Mouse (Mus musculus) common myeloid progenitor, adult 5-6 weeks (primary cell): ENCODE measurements around the gene Serpind1. TPM values are rescaled to one million over a fixed set of nuclear protein-coding genes. Genes with fewer than 3 reads are reported as not detected.
A peak's percentile ranks its signal among the peaks of the same experiment; 100 is the strongest.

Source experiments
- ATAC-seq: replicated peaks from 2 replicates; pipeline ENCODE4 v1.8.0; 2016; ENCODE audit warnings: low read depth, mild to moderate bottlenecking, moderate TSS enrichment, inconsistent platforms; ENCODE audit not compliant: poor library complexity, severe bottlenecking
- total RNA-seq: library from RNA; stranded (forward); fragments of 200-1000, 187-1606 nt; gene quantifications from 2 replicates; pipeline ENCODE4 v1.2.3, GENCODE M21; 2017

Gene Serpind1
- total RNA-seq: 0.09 TPM in 1 of 2 replicates, not detected in the other

DNA sequence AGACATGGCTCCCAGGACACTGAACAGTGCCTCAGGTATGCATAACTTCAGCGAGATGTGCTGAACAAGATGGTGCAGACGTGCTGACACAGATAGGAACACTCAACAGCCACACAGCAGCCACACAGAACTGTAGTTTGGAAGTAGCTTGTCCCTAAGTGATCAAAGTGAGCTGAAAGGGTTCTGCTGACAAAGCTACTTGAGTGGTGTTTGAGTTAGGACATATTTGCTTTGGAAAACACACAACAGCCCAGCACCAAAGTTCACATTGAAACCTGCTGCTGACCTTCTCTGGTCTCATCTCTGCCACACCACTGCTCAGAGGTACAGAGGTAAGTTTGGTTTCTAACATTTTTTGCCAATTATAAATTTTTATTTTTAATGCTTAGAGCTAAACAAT, at the start of gene Serpind1:
Gene Serpind1, plus strand, starts transcription at position 256 of the 400 bp plus-strand sequence.
- no peak for ATAC-seq

DNA sequence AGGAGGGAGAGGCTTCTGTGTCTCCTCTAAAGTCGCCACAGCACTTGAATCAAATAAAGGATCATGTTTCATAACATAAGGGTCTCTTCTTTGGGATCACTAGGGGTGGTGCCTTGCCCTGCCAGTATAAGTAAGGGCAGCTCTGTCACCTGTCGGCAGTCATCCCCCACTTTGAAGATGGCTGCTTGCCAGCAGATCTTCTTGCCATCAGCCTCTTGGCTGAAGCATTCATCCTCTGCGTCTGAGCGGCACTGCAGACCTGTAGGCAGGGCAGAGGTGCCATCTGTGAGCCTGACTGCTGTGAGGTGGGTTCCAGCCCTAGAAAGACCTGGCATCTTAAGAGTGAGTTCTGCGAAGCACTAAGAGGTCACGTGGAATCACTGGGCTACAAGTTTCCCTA, 48.0 kb upstream of the Serpind1 start:
- ATAC-seq: no peak

DNA sequence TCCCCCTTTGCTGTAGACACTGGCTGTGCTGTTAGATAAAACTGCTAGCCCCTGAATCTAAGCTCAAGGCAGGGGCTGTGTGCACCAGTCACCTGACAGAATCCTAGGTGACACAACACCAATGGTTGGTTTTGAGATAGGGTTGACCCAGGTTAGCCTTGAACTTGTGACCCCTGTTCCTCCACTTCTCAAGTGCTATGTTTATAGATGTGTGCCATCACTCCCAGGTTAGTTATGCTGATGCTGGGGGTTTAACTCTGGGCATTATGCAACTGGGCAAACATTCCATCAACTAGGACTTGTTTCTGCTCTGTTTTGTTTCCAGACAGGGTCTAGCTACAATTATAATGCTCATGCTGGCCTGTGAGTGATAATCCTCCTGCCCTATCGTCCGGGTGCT, 44.1 kb upstream of the Serpind1 start:
- ATAC-seq: no peak

DNA sequence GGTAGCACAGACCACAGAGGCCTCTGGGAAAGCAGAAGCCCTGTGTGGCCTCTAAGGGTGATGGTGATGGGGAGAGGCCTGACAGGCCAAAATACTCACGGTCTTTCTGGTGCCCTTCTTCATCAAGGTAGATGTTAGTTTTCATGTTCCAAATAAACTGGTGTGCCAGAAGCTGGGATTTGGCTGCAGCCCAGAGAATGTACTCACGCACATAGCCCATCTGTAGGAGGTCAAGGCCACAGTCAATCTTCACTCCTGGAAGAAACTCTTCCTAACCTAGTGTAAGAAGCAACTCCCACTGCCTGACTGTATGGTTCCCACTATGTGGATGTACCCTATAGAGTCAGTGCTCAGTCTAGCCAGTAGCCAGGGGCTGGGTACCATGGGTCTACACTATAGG, 40.2 kb upstream of the Serpind1 start:
- no peak for ATAC-seq

DNA sequence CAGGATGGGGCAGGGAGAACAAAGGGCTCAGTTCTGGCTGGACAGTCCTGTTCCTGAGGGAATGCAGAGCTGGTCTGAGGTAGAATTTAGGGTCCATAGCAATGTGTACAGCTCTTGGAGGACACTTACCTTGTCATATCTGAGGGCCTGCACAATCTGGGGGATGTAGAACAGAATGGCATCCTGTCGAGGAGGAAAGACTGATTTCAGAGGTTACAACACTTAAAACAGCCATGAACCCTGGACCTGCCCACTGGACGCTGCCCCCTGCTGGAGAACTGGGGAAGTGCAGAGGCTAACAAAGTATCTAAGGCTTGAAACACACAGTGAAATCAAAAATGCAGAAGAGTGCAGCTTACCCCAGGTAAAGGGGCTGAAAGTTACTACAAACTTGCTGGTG, 38.4 kb upstream of the Serpind1 start:
- ATAC-seq: peak; percentile 89

DNA sequence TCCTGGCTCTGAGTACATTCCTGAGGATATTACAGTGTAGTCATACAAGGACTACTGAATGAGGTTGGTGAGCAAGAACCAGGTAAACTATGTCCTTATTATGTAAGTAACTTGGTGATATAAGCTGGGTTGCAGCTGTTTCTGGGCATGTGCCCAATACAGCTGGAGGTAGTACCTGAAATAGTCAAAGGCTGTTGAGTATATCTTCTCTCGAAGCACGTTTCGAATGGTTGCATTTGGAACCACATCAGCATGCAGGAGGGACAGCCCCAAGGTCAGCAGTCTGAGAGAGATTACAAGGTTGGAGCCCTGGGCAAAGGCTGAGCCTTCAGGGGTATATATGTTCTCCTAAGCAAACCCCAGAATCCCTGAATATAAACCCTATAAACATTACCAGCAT, 30.4 kb upstream of the Serpind1 start:
- ATAC-seq: no peak

DNA sequence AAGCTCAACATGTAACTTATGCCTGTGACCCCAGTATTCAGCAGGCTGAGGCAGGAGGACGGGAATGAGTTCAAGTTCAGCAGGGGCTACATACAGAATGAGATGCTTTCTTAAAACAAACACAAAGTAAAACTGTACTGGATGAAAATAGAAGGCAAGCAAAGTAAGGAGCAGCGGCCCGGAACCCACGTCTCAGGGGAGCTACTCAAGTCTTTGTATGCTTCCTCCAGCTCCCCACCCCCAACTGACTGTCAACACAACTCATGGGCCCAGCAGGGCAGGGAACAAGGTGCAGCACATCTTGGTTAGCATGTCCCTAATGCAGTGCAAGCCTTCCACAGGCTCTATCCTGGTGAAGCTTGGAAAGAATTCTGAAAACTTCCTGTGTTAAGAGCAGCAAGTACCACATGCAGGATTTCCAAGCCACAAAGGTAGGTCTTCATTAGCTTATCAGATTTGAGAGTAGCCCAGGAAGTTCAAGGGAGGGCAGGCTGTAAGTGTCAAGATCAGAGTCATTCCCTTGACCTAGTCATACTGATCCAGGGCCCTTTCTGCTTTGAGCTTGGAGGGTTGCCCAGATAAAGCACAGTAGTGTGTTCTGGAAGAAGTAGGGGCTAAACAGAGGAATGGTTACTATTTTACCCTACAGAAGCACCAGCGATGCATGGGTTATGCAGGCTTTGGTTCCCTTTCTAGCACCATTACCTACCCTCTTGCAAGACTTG, 27.5 kb upstream of the Serpind1 start:
- no peak for ATAC-seq

DNA sequence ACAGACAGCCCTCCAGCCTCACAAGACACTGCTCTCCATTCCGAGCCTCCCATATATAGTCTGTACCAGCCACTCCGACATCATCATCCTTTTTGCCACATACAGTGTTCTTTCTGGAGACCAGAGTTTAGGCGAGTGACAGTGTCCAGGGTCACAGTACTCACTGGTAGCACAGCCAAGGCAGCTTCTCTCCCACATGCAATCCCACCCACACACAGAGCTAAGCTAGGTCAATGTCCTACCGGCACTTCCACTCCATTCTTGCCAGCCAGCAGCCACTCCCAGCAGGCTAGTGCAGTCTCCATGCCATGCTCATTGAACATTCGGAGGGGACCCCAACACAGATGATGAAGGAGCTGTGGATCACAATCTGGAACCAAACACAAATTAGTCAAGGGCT, 23.7 kb upstream of the Serpind1 start:
- ATAC-seq: no peak

DNA sequence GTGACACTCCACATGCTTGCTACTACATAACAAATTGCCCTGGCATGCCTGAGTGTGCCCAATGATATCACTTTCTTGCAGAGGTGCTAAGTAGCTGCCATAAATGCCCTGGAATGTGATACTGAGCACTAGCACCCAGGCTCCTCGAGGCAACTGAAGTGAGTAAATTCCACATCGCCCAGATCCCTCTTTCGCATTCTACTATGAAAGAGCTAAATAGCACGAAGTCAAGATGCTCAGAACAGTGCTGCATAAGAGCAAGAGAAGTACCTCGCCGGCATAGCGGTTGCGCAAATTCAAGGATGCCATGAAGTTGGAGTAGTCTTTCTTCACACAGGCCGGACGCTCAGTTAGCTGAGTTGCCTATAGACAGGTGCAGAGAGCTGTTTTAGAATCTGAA, 22.1 kb upstream of the Serpind1 start:
- no peak for ATAC-seq

DNA sequence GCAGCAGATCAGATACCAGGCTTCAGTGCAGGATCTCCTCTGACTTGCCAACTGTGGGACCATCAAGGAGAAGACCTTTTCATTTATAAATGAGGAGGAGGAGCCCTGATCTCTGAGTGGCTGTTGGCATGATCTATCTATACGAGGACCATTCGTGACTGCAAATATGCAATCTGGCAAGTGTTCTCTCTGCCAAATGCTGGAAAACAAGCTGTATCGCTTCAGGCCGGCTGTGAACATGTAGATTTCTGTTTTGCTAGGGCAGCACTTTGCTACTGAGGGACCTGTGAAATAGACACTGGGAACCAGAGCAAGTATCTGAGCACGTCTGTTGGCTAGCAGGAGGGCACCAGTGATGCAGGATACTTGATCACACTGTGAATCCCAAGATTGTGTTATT, 18.6 kb upstream of the Serpind1 start:
- no peak for ATAC-seq

DNA sequence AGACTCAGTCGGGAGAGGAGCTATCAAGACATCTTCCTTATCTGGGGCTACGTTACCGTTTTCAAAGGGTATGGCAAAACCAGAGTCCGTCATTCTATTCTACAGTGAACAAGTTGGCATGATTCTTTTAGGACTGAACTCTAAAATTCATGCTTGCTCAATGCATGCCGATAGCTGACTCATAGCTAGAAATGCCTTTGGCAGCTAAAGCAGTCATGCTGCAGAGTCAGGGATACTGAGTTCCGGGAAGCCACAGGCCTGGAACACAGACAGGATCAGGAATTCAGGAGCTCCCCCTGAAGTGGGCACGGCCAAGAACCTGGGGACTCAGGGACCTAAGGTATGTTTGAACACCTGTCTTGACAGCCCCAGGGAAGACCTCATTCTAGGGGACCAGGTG, 14.6 kb upstream of the Serpind1 start:
- ATAC-seq: no peak

DNA sequence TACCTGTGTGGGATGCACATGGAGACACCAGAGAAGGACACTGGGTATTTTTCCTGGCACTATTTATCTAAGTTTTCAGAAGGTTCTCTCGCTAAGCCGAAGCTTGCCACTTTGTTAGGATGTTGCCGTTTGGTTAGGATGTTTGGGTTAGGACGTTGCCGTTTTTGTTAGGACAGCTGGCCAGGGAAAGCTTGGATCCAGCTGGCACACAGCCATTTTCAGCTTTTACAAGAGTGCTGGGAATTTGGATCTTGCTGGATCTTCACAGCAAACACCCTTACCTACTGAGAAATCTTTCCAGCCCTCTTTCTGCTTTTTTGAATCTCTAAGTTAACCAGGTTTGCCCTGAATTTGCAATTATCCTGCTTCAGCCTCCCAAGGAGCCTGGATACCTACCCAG, 9.7 kb upstream of the Serpind1 start:
- no peak for ATAC-seq

DNA sequence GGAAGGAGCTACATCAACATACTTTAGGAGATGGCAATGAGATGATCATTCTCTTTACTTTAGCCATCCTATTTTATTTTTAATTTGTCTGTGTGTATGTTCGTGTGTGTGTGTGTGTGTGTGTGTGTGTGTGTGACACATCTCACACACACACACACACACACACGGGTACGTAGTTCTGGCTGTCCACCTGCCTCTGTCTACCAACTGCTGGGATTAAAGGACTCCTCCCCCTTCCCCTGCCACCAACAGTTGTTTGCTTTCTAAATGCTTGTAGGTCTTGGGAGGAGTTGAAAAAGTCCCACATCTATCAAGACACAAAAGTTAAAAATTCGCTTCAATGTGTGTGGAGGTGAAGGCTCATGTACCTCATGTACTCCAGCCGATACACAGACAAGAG, 6.4 kb upstream of the Serpind1 start:
- ATAC-seq: no peak

DNA sequence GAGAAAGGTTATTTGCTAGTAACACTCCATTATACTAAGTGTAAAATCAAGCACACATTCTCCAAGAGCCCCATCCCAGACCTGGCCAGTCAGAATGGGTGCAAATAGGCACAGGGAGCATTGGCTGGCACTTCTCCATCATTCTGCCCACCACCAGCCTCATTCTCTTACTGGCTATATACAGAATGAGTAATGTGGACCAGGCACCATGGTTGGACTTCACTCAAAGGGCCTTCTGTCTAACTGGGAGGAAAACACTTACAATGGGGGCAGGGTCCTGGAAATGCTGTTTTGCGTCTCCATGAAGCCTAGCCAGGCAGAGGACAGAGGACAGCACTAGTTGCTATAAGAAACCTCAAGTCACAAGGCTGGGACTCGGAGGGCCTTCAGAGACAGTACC, 5.1 kb upstream of the Serpind1 start:
- no peak for ATAC-seq

DNA sequence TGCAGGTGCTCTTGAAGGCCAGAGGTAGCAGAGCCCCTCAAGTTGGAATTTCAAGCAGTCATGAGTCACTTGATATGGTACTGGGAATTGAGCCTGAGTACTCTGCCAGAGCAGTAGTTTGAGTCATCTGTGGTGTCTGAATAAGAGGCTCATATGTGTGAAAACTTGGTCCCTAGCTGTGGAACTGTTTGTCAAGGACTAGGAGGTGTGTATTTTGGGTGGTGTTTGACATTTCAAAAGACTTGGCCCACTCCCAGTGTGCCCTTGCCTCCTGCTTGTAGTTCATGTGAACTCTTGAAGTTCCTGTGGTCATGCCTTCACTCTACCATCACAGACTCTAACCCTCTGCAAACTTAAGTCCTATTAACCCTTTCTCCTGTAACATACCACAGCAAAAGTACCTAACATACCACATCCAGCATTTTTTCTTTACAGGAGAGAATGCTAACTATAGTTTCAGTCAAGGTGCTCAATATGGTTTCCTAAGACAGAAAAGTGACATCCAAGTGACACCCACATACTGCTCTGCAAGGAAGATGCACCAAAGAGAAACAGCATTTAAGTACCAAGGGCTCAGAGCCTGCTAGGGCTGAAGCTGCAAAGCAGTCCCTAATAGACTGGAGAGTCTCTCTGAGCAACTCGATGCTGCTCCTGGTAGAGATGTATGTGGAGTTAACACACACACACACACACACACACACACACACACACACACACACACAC, 1.2 kb upstream of the Serpind1 start:
- ATAC-seq: no peak

DNA sequence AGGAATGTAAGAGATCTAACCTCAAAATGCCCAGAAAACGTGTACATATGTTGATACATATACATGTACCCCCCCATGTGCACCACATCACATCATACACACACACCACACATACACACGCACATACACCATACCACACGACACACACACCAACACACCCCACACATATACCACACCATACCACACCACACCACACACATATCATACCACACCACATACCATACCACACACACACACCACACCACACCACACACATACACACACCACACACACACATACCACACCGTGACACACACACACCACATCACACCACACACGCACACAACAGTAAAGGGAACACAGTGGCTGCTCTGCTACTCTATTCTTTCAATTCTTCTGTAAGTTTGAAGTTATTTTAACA, 684 bp downstream of the Serpind1 start:
- no peak for ATAC-seq

DNA sequence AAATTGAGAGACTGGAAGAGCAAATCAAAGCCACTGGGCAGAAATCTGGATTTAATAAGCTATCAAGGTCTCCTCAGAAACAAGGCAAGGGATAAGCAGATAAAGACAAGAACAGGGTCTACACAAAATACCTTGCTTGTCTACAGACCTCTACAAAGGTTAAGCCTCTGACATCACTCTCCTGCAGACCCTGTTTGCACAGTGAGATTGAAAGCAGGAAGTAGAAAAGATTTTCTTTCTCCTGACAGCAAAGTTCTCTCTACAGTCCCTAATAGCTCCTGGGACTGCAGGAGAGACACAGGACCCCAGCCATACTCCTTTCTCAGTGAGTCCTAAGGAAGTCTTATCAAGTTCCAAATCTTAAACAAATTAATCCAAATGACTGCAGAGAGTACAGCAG, 3.4 kb downstream of the Serpind1 start:
- ATAC-seq: no peak

DNA sequence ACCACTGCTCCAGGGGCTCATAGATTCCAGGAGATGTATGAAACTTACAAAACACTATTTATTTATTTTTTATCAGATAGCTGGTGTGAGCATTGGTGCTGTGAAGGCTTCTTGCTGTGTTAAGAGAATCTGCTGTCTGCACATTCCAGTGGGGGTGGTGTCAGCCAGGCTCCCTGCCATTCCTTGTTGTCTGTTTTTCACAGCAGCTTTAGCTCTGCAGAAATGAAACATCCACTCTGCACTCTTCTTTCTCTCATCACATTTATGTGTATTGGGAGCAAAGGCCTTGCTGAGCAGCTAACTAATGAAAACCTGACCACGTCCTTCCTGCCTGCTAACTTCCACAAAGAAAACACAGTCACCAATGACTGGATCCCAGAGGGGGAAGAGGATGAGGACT, 4.9 kb downstream of the Serpind1 start:
- no peak for ATAC-seq

DNA sequence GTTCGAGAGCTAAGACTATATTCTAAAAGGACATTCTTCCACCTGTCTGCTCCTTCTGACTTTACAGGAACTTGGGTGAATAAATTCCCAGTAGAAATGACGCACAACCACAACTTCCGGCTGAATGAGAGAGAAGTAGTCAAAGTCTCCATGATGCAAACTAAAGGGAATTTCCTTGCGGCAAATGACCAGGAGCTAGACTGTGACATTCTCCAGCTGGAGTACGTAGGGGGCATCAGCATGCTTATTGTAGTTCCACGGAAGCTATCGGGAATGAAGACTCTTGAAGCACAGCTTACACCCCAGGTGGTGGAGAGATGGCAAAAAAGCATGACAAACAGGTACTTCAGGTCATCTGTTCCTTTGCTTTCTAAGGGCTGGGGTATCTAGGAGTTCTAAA, 8.5 kb downstream of the Serpind1 start:
- no peak for ATAC-seq

DNA sequence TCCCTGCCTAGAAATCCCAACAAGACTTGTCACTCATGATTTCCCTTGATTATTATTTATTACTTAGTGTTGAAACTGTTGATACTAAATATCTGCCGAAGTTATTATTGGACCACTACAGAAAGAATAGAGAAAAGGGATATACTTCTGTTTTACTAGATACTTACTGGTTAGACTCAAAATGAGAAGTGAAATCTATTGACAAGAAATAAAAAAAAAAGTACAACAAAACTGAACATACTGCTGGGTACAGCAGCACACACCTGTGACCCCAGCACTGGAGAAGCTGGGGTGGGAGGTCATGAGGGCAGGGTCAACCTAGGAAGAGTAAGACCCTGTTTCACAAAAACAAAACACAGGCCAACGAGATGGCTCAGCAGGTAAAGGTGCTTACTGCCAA, 9.5 kb downstream of the Serpind1 start:
- ATAC-seq: no peak

DNA sequence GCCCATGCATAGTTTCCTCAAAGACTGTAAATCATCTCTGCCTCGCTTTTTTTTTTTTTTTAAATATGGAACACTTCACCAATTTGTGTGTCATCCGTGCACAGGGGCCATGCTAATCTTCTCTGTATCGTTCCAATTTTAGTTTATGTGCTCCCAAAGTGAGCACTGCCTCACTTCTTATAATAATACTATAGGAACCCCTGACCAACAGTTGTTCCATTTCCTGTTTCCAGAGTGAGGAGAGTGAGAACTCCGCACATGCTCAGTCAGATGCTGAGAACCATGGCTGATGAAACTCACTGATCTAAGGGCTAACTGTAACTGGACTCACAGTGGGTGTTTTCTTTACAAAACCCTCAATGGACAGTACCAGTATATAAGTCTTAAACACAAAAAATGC, 10.7 kb downstream of the Serpind1 start:
- no peak for ATAC-seq
